Mouse (Mus musculus) kidney, postnatal 0 days (tissue): Measurements from ENCODE around the gene Gm10521. TPM values are rescaled to one million over a fixed set of nuclear protein-coding genes. Genes with fewer than 3 reads are reported as not detected.

ENCODE experiments used
- ATAC-seq: fragments of 200-750 bp; cut with Nextera tagmentation; replicated peaks from 2 replicates; pipeline ENCODE4 v1.8.0; 2017; ENCODE audit warnings: low read depth, moderate number of reproducible peaks, moderate TSS enrichment, moderate library complexity; ENCODE audit not compliant: low FRiP score
- DNase-seq: peaks from one replicate; pipeline ENCODE4 v3.0.0-alpha.2; 2016; ENCODE audit warnings: low spot score
- H3K27ac ChIP-seq: fragments of 300-500 bp; sonication (generic); 2 replicates; pipeline ENCODE4 v1.5.1; 2014; ENCODE audit warnings: mild to moderate bottlenecking
- H3K27me3 ChIP-seq: fragments of 300-500 bp; sonication (generic); 2 replicates; pipeline ENCODE4 v1.6.1; 2014; ENCODE audit warnings: low read length, mixed read lengths; ENCODE audit not compliant: insufficient read depth
- H3K36me3 ChIP-seq: fragments of 300-500 bp; sonication (generic); 2 replicates; pipeline ENCODE4 v1.6.1; 2014; ENCODE audit warnings: low read length, mixed read lengths; ENCODE audit not compliant: insufficient read depth
- H3K4me1 ChIP-seq: fragments of 300-500 bp; sonication (generic); replicated peaks from 2 replicates; pipeline ENCODE4 v1.6.1; 2014; ENCODE audit warnings: antibody characterized with exemption, low read length, mixed read lengths; ENCODE audit not compliant: insufficient read depth
- H3K4me2 ChIP-seq: fragments of 300-500 bp; sonication (generic); 2 replicates; pipeline ENCODE4 v1.6.1; 2014; ENCODE audit warnings: mild to moderate bottlenecking, low read length, moderate library complexity, mixed read lengths
- H3K4me3 ChIP-seq: fragments of 300-500 bp; sonication (generic); replicated peaks from 2 replicates; pipeline ENCODE4 v1.5.1; 2014; ENCODE audit warnings: low read depth, low read length
- H3K9ac ChIP-seq: fragments of 300-500 bp; sonication (generic); 2 replicates; pipeline ENCODE4 v1.6.1; 2014; ENCODE audit warnings: low read depth, low read length
- H3K9me3 ChIP-seq: fragments of 300-500 bp; sonication (generic); replicated peaks from 2 replicates; pipeline ENCODE4 v1.6.1; 2016; ENCODE audit warnings: low read length, inconsistent platforms, mixed read lengths
- CTCF ChIP-seq: IDR thresholded peaks from 2 replicates; pipeline ENCODE4 v1.5.1; 2016; ENCODE audit warnings: antibody characterized with exemption, low read depth, mild to moderate bottlenecking, moderate library complexity
- WGBS: fragments of 180-500 bp; shearing (Covaris S2); extraction: QIAGEN DNeasy Blood & Tissue Kit; methylation state at CpG from one replicate; pipeline ENCODE4 v1.1.7; 2014; 5-methylcytosine and 5-hydroxymethylcytosine counted together
- polyA plus RNA-seq: library from polyadenylated mRNA; unstranded; fragments of >200 nt; fragmentation: Nextera tagmentation; extraction: Ambion mirVana; gene quantifications from 2 replicates; pipeline ENCODE4 v1.2.1, GENCODE M21; 2015

The Gm10521 gene
- polyA plus RNA-seq, 1 experiment from 2014 or later = not detected

GRCm38 (mm10) chr1:171920989-171921621 lies 25.6 kb downstream of the Gm10521 start:
- Histone ChIP-seq H3K4me3 (no peak overlapping the region), H3K27me3 (no peaks in the 10 kb centered on the region), H3K27ac (no peak overlapping the region), H3K4me2 (no peak overlapping the region), H3K4me1 (no peaks in the 10 kb centered on the region), H3K9me3 (no peaks in the 10 kb centered on the region), H3K36me3 (no peaks in the 10 kb centered on the region), H3K9ac (no peak overlapping the region)
- no peak for DNase-seq
- ATAC-seq = no peak
- TF ChIP-seq CTCF = no peak
- WGBS = 63% methylated on average over 9 of the region's 9 CpGs

- ATAC-seq (no peak), DNase-seq (no peak)
- 71% methylated on average over 2 of the region's 2 CpGs for WGBS
- no peaks in the 10 kb centered on the region for H3K36me3 ChIP-seq
- H3K27ac ChIP-seq = no peak overlapping the region
- H3K4me3 ChIP-seq = no peak overlapping the region
- H3K27me3 ChIP-seq = no peaks in the 10 kb centered on the region
- TF ChIP-seq CTCF = no peak
- H3K4me1 ChIP-seq = no peaks in the 10 kb centered on the region
- no peaks in the 10 kb centered on the region for H3K9me3 ChIP-seq
- H3K4me2 ChIP-seq = no peak overlapping the region
- no peak overlapping the region for H3K9ac ChIP-seq
Observed at GRCm38 (mm10) chr1:171921641-171922040, 26.2 kb downstream of the Gm10521 start.

GRCm38 (mm10) chr1:171922844-171923243 lies 27.4 kb downstream of the Gm10521 start:
- DNase-seq = no peak
- TF ChIP-seq CTCF = no peak
- no peaks in the 10 kb centered on the region for H3K27me3 ChIP-seq
- no peaks in the 10 kb centered on the region for H3K36me3 ChIP-seq
- H3K4me2 ChIP-seq = no peak overlapping the region
- H3K4me1 ChIP-seq = no peaks in the 10 kb centered on the region
- H3K9me3 ChIP-seq = no peaks in the 10 kb centered on the region
- WGBS = 87% methylated on average over 5 of the region's 5 CpGs
- ATAC-seq = no peak
- H3K9ac ChIP-seq = no peak overlapping the region
- no peak overlapping the region for H3K4me3 ChIP-seq
- H3K27ac ChIP-seq = no peak overlapping the region

GRCm38 (mm10) chr1:171924900-171925299 lies 29.4 kb downstream of the Gm10521 start:
- Histone ChIP-seq H3K27ac (no peak overlapping the region), H3K4me2 (no peak overlapping the region), H3K27me3 (no peaks in the 10 kb centered on the region), H3K4me3 (no peak overlapping the region), H3K9me3 (no peaks in the 10 kb centered on the region), H3K36me3 (no peaks in the 10 kb centered on the region), H3K9ac (no peak overlapping the region), H3K4me1 (no peaks in the 10 kb centered on the region)
- no peak for ATAC-seq
- no peak for TF ChIP-seq CTCF
- DNase-seq = no peak
- 70% methylated on average over 3 of the region's 3 CpGs for WGBS

GRCm38 (mm10) chr1:171933851-171934250 lies 38.4 kb downstream of the Gm10521 start:
- Histone ChIP-seq H3K9ac (no peak overlapping the region), H3K4me3 (no peak overlapping the region), H3K36me3 (no peaks in the 10 kb centered on the region), H3K4me1 (no peaks in the 10 kb centered on the region), H3K4me2 (no peak overlapping the region), H3K27me3 (no peaks in the 10 kb centered on the region), H3K27ac (no peak overlapping the region), H3K9me3 (no peaks in the 10 kb centered on the region)
- ATAC-seq (no peak), DNase-seq (no peak)
- WGBS = 54% methylated on average over 3 of the region's 3 CpGs
- TF ChIP-seq CTCF = no peak

GRCm38 (mm10) chr1:171938952-171939948 lies 43.8 kb downstream of the Gm10521 start:
- Histone ChIP-seq H3K9ac (no peak overlapping the region), H3K27ac (no peak overlapping the region), H3K9me3 (no peaks in the 10 kb centered on the region), H3K27me3 (no peaks in the 10 kb centered on the region), H3K36me3 (no peaks in the 10 kb centered on the region), H3K4me1 (no peaks in the 10 kb centered on the region), H3K4me3 (no peak overlapping the region), H3K4me2 (no peak overlapping the region)
- ATAC-seq (no peak), DNase-seq (no peak)
- TF ChIP-seq CTCF = no peak
- 81% methylated on average over 14 of the region's 14 CpGs for WGBS
